Mouse (Mus musculus) thymus, postnatal 4 days (tissue): ENCODE data around the gene Cd80.
A peak's percentile ranks its signal among the peaks of the same experiment; 100 is the strongest.

Source experiments
- DNase-seq: peaks from one replicate; pipeline ENCODE4 v3.0.0; 2021

Gene Cd80

DNA sequence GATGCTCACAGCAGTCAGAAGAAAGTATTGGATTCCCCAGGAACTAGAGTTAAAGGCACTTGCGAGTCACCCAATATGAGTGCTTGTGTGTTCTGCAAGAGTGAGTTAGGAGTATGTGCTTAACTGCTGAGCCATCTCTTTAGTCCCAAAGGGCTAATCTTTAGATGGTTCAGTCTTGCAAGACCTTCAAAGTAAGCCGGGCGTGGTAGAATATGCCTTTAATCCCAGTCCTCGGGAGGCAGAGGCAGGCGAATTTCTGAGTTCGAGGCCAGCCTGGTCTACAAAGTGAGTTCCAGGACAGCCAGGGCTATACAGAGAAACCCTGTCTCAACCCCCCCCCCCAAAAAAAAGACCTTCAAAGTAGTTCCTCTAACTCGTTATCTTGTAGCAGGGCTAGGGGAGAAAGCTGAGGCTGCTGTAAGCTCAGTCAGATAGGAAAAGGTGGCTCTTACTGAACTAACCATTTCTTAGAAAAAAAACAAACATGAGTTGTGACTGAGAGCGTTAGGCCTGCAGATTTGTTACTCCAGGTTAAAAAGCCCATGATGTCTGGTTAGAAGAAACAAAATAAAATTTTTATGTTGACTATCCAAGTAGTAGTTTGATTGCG lies 19.4 kb downstream of the Cd80 start:
- no peak for DNase-seq

DNA sequence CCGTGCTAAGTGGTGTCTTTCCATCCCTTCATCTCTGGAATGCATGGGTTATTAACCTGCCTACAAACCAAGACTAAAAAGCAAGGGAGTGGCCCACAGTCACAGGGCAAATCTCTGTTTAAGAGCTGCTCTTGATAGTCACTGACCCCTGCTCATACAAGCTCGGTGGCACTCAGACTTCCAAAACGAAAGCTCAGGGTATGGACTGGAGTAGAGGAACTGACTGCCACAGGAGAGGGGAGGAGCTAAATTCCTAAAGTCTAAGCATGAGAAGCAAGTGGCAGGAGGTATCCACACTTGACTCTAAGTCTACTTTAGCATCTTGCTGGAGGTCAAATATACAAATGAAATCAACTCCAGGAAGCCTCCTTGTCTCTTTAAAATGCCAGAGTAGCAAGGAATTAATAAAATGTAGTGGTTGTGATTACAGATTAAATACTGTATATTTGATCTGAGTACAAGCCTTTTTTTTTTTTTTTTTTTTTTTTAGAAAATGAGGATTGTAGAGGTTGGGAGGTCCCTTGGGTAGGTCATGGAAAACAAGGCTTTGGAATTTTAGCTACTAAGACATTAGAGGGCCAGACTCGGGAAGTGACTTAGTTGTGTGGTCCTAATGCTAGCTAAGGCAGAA lies 20.4 kb downstream of the Cd80 start:
- no peak for DNase-seq

DNA sequence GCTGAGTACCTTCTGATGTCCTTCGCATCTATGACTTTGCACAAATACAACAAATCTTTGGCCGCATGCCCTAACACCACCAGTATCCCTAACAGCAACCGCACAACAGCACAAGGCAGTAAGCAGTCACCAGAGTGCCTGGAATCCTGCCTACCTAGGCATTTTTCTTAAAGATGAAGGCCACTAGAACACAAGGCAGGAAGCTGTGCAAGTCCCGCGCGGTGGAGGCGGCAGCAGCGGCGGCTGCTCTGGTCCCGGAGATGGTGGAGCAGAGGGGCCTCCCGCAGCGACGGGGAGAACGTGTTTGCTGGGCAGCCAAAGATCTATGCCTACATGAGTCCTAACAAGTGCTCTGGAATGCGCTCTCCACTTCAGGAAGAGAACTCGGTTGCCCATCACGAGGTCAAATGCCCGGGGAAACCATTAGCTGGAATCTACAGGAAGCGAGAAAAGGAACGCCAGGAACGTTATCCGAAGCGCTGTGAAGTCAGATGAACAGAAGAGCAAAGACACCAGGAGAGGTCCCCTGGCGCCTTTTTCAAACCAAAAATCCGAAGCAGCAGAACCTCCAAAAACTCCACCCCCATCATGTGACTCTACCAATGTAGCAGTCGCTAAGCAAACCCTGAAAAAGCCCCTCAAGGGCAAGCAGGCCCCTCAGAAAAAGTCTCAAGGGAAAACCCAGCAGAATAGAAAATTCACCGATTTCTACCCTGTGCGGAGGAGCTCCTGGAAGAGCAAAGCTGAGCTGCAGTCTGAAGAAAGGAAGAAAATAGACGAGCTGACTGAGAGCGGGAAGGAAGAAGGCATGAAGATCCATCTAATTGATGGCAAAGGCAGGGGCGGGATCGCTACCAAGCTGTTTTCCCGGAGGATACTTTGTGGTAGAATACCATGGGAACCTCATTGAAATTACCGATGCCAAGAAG lies 21.2 kb downstream of the Cd80 start:
- DNase-seq = peak; percentile 78

DNA sequence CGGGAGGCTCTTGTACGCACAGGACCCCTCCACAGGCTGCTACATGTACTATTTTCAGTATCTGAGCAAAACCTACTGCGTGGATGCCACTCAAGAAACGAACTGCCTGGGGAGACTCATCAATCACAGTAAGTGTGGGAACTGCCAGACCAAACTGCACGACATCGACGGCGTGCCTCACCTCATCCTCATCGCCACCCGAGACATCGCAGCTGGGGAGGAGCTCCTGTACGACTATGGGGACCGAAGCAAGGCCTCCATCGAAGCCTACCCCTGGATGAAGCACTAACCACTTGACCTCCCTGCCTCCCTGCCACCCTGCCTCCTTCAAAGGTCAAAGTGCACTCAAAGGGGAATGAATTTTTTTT lies 21.9 kb downstream of the Cd80 start:
- DNase-seq = peak; percentile 26

DNA sequence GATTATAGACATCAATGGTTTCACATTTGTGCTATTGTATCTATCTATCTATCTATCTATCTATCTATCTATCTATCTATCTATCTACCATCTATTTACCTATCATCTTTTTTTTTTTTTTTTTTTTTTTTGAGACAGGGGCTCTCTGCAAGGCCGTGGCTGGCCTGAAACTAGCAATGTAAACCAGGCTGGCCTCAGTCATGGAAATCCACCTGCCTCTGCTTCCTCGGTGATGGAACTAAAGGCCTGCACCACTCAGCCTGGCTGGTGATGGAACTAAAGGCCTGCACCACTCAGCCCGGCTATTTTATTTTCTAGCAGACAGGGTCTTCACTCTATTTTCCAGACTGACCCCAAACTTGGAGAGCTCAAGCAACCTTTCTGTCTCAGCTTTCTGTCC lies 22.9 kb downstream of the Cd80 start:
- no peak for DNase-seq

DNA sequence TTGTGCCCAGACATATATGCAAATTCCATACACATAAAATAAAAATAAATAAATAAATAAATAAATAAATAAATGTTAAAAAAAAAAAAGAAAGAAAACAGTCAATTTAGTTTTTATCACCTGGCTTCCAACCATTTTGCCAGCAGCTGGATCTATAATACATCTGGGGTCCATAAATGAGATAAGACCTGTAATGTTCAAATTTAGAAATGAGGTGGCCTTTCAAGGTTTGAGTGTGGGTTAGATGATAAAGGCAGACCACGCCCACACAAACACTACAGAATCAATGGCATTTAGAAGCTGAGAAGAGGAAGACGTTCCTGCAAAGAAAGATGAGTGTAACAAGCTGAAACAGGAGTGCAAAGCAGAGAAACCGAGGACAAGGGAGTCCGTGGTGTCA lies 26.0 kb downstream of the Cd80 start:
- DNase-seq = no peak

DNA sequence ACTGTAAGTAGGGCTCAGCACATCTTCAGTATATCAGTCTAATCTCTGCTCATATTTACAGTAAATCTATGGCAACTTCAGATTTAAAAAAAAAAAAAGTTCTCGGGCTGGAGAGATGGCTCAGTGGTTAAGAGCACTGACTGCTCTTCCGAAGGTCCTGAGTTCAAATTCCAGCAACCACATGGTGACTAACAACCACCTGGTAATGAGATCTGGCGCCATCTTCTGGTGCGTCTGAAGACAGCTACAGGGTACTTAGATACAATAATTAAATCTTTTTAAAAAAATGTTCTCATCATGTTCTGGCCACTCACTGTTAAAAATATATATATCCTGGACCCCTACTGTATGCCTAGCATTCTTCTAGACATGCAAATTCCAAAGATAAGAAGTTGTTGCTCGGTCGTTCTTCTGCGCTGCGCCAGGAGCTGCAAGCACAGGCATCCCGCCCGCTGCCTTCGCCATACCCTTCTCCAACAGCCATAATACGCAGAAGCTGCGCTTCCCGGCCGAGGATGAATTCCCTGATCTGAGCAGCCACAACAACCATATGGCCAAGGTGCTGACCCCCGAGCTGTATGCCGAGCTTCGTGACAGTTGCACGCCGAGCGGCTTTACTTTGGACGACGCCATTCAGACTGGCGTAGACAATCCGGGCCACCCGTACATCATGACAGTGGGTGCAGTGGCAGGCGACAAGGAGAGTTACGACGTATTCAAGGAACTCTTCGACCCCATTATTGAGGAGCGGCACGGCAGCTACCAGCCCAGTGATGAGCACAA lies 27.6 kb downstream of the Cd80 start:
- DNase-seq = peak; percentile 74

DNA sequence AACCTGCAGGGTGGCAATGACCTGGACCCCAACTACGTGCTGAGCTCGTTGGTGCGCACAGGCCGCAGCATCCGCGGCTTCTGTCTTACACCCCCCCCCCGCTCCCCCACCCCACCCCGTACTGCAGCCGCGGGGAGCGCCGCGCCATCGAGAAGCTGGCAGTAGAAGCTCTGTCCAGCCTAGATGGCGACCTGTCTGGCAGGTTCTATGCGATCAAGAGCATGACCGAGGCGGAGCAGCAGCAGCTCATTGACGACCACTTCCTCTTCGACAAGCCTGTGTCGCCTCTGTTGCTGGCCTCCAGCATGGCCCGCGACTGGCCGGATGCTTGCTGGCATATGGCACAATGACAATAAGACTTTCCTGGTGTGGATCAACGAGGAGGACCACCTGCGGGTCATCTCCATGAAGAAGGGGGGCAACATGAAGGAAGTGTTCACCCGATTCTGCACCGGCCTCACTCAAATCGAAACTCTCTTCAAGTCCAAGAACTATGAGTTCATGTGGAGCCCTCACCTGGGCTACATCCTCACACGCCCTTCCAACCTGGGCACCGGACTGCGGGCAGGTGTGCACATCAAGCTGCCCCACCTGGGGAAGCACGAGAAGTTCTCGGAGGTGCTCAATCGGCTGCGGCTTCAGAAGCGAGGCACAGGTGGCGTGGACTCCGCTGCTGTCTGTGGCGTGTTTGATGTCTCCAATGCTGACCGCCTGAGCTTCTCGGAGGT lies 28.4 kb downstream of the Cd80 start:
- DNase-seq = peak; percentile 36

DNA sequence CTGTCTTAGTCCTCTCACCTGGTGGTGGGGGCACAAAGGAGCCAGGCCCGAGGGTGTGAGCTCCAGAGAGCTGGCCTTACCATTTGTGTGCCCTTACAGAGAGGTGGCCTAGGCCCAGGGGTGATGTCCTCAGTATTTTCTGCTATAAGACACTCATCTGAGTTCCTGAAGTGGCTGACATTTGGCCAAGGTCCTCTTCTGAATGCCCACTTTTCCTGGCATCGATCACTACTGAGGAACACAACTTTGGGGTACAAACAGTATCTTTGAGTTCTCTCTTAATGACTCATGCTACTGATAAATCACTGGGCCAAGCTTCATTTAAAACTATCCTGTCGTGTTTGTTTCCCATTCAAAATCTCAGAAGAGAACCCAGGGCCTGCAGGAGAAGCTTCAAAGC lies 37.2 kb downstream of the Cd80 start:
- DNase-seq = no peak

DNA sequence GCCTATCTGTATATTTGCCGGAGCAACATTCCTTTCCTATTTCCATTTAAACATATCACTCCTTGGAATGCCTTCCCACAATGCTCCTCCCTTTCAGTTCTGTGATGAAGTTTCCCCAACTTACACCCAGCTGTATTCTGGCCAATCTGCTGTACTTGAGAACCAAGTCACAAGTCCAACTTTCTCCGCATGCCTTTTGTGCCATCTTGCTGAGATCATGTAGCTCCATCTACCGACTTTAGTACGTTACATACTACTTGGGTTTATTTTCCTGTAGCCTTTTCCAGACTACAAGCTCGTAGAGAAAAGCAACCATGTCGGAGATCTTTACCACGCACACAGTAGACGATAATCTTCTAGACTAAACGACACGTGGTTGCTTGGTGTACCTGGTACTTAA lies 38.5 kb downstream of the Cd80 start:
- DNase-seq = no peak

DNA sequence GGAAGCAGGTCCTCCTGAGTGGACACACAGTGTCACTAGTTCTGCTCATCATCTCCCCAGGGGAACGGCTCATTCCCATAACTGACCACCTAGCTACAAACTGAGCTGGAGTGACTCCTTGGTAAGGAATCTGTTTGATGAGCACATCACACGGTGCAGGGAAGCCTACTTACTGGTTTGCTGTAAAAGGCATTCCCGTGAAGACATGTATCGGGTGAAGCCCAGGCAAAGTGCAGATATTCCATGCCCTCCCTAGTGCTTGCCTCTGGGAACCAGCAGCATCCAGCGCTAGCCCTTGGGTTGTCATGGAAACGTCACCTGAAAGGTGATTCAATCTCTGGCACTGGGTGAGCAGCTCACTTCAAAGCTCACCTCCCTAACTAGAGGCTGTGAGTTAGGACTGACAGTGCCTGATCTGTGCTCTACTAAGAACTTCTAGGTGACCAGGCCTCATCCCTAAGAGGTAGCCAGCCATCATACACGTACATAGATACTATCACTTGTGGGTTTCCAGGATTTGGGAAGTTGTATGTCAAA lies 41.3 kb downstream of the Cd80 start:
- no peak for DNase-seq

DNA sequence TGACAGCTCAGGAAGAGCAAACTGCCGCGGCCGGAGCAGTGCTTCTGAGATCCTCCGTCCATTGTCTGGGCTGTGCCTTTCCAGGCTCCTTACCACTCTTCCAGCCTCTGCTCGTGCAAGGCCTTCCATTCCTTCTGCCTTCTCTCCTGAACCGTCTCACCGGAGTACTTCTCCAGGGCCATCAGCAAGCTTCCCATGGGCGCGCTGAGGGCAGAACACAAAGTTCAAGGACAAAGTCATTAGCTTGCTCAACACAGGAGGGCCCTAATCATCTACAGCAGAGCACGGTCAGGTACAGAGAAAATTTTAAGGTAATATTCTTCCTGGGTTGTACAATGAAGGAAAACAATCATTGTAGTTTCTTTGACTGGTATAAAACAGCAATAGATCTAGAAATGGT lies 47.1 kb downstream of the Cd80 start:
- DNase-seq = no peak

DNA sequence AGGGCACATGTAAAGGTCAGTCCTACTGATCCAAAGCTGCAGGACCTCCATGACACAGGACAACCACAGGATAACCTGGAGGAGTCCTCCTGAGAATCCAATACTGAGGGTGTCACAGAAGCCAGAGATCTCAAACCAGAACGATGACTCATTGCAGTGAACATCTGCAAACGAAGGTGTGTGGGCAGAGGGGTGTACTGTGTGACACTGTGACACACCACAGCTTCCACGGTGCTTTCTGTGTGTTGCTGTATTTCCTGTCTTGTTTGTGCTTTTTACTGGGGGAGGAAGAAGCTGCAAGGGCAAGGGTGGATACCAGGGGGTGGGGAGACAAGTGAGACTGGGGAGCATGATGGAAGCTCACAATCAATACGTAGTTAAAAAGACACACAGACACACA lies 48.2 kb downstream of the Cd80 start:
- DNase-seq = no peak

DNA sequence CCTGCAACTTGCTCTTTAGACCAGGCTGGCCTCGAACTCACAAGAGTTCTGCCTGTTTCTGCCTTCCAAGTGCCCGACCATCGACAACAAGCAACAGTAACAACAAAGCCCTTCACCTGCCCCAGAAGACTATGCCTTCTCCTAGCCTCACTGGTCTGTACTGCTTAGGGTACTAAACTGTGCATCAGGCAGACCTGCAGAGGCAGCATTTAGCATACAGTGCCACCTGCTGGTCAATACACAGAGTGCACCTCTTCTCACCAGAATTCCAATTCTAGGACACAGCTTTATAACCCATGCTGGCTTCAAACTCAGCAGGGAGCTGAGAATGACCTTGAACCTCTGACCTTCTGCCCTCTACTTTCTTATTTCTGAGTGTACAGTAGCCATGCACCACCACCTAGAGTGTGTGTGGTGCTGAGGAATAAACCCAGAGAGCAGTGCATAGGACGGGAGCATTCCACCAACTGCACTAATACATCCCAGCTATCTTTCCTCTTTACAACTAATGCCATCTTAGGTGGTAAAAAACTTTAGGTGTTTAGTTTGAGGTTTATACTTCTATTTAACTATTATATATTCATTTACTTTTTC lies 50.8 kb downstream of the Cd80 start:
- peak; percentile 65 for DNase-seq

DNA sequence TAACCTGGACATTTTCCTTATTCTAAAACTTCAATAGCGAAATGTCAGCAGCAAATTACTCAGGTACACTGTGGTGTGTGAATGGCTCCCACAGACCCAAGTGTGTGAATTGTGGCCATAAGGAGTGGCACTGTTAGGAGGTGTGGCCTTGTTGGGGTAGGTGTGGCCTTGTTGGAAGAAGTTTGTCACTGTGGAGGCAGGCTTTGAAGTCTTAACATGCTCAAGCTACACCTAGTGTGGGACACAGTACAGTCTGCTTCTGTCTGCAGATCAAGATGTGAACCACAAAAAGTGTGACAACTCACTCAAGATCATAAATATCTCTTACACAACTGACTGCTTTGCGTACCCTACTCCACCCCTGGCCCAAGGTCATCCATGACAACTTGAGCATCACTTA lies 55.5 kb downstream of the Cd80 start:
- DNase-seq = no peak

DNA sequence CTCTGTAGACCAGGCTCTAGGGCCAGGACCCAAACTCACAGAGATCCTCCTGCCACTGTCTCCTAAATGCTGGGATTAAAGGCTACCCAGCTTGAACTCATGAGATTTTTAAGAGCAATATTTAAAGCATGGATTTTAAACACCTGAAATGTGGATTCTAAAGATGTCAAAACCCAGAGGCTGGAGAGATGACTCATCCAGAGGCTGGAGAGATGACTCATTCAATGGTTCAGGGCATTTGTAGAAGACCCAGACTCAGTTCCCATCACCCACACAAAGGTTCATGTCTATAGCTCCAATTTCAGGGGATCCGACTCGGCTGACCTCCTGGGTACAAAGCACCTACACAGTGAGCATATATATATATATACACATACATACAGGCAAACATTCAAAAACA lies 63.8 kb downstream of the Cd80 start:
- no peak for DNase-seq

DNA sequence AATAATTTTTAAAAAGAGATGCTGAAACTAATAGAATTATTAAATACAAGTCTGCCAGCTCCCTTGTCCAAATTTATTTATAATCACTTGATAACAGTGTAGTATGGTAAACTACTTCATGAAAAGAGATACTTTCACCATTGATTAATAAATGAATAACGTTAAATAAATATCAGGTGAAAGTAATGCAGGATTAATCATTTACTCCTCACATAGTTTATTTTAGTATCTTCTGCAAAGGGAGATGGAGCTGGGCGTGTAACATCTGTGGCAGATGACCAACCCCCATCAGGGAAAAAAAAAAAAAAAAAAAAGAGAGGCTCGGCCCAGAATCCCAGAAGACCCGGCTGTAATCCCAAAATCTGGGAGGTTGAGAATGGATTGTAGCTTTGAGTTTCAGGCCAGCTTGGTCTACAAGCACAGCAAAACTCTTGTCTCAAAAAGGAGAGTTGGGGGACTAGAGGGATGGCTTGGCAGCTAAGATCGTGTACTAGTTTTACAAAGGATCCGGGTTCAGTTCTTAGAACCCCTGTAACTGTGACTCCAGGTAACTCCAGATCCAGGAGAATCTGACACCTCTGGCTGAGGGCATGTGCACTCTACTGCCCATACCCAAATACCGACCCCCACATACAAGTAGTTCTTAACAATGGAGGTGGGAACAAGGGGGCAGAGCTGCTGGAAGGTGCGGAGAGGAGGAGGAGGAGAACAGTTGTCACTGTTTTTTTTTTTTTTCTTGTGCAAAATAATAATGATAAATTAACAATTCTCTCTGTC lies 66.0 kb downstream of the Cd80 start:
- no peak for DNase-seq

DNA sequence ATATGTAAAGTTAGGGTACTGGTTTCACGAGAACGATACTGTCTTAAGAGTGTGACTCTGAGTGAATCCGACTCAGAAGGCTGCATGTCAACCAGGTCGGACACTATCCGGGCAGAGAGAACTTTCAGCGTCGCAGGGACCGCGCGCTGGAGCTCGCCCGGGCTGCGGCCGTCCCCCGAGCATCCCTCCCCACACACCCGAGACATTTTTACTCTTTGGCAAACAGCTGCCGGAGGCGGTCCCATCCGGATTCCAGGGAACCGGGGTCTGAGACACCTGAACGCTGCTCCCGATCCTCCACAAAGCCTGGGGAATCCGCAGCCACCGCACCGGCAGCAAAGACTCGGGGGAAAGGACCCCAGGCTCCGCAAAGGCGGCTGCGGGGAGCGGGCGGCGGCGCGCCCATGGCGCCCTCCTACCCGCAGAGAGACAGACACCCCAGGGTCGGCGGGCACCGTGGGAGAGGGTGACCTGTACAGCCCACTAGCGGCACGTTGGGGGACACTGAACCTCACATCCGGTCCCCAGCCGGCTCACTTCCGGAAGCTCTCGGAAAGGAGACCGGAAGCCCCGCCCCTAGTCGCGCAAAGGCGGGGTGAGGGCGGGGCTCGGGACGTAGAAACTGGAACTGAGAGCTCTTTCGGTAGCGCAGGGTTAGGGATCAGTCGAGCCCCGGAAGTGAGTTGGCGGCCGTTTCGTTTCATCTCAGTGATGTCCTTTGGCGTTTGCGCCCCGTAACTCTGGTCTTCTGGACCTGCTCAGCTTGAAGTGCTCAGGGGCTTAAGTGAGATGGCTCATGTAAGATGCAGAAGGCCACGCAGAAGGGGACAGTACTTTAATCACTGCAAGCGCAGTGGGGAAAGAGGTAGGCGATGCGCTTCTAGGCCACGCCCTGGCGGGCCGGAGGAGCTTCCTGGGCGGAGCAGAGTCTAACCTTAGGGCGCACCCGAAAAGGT lies 67.0 kb downstream of the Cd80 start, which contains the start of gene Timmdc1:
Gene Timmdc1, minus strand, starts transcription at position 535 of the 956 bp plus-strand sequence.
- DNase-seq = peak; percentile 98

DNA sequence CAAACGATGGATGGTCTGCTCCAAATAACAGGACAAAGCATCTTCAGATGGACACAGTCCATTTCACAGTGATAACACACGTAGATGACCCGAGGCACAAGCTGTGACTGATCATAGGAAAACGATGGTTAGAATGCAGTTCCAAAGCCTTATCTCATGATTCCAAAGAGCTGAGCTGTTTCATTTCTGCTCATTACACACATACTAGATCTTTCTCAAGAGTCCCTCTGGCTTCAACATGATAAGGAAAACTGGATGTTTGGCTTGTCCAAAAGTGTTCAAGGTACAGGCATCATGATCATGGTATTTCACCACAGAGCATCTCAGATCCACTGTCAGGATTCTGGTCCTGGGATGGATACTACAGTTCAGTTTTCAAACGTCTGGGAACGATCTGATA lies 70.9 kb downstream of the Cd80 start:
- DNase-seq = no peak
